Mouse (Mus musculus): ENCODE data around the gene Cfap61. TPM values are rescaled to one million over a fixed set of nuclear protein-coding genes. Genes with fewer than 3 reads are reported as not detected.
A peak's percentile ranks its signal among the peaks of the same experiment; 100 is the strongest.
"Not testable (repeated sequence)": the region's sequence is repeated elsewhere in the genome, so short reads cannot be mapped to it uniquely, and the experiment has no call there.

The Cfap61 gene
- polyA plus RNA-seq, 1 experiment from 2014 or later, result 4.2 TPM

DNA sequence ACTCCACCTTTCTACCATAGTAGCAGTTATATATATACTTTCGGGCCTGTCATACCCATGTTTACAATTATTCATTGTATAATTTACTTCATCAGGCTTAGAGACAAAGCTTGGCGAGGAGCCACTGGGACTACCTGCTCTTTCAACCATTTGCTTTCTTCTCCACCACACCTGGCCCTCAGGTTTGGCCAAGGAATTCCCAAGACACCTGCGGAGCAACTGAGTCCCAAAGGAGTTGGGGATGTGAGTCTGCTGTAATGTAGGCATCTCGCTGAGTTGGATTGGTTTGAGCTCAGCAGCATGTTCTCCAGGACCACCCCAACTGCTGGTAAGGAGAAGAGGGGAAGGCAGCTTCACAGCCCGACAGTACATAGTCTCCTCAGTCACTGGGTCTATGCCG lies 32.7 kb upstream of the Cfap61 start, which contains the start of gene Naa20:
Naa20 (plus strand) TSS at position 239 of the 400 bp plus-strand sequence.
- peak within 1 kb of the TSS; percentile 81 for H3K4me2 ChIP-seq (replicated peaks)
- H3K4me3 ChIP-seq (replicated peaks; ENCODE audit: low read length), result peak within 1 kb of the TSS; percentile 100
- no peak within 1 kb of the TSS for H3K27ac ChIP-seq
- ATAC-seq (ENCODE audit: low FRiP score), result no peak
- H3K4me1 ChIP-seq (replicated peaks; ENCODE audit: control insufficient read depth, insufficient read depth, low read length), result peaks cover 17% of the 10 kb centered on the region
- 0 out of 2 replicates have a peak within 1 kb of the TSS, but pooled peaks have one; percentile 96 for H3K9ac ChIP-seq
- WGBS, result 91% methylated on average over 6 of the region's 6 CpGs
- H3K9me3 ChIP-seq (ENCODE audit: control insufficient read depth, low read length), result no peaks in the 10 kb centered on the region
- H3K36me3 ChIP-seq (replicated peaks; ENCODE audit: control insufficient read depth, insufficient read depth), result peaks cover 7% of the 10 kb centered on the region; the same call in 1 of the 2 replicates
- DNase-seq (ENCODE audit: low spot score), result no peak
- H3K27me3 ChIP-seq (ENCODE audit: control insufficient read depth, insufficient read depth, low read length), result no peaks in the 10 kb centered on the region

DNA sequence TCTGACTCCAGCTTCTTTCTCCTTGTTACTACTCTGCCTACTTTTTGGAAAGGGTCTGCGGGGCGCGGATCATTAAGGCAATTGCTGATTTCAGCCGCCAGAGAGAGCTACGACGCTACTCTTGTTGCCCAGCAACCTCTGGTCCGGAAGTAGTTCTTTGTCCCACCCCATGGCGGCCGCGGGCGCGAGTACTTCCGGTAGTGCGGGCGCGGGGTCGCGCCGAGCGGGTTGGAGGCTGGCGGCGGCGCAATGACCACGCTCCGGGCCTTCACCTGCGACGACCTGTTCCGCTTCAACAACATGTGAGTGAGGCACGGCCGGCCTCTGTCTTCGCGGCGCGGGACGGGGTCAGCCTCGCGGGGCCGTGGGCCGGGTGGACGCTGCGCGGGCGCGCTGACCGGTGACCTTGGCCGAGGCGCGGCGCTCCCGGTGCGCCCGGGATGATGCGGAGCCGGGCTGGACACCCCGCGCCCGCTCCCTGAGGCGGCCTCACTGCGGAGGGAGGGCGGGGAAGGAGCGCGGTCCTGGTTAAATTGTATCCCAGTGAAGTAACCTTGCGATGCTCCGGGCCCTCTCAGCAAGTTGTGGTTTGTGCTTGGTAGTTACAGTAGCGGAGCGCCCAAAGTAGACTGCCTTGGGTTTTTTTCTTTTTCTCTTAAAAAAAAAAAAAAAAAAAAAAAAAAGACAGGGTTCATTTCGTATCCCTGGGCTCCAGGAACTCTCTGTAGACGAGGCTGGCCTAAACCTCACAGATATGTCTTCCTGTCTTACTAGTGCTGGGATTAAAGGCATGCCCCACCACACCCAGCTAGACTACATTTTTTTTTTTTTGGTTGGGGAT lies 31.3 kb upstream of the Cfap61 start:
- Histone ChIP-seq H3K9ac (peak overlapping the region; percentile 96), H3K4me1 (replicated peaks; ENCODE audit: control insufficient read depth, insufficient read depth, low read length) (peaks cover 17% of the 10 kb centered on the region), H3K27me3 (ENCODE audit: control insufficient read depth, insufficient read depth, low read length) (no peaks in the 10 kb centered on the region), H3K27ac (peak overlapping the region; percentile 80), H3K36me3 (replicated peaks; ENCODE audit: control insufficient read depth, insufficient read depth) (peaks cover 12% of the 10 kb centered on the region; the same call in 1 of the 2 replicates), H3K4me3 (replicated peaks; ENCODE audit: low read length) (peak overlapping the region; percentile 100), H3K4me2 (replicated peaks) (peak overlapping the region; percentile 81), H3K9me3 (ENCODE audit: control insufficient read depth, low read length) (no peaks in the 10 kb centered on the region)
- under 1% methylated on average over 66 of the region's 68 CpGs for WGBS
- DNase-seq (ENCODE audit: low spot score), result peak; percentile 93
- peak; percentile 97 for ATAC-seq (ENCODE audit: low FRiP score)

DNA sequence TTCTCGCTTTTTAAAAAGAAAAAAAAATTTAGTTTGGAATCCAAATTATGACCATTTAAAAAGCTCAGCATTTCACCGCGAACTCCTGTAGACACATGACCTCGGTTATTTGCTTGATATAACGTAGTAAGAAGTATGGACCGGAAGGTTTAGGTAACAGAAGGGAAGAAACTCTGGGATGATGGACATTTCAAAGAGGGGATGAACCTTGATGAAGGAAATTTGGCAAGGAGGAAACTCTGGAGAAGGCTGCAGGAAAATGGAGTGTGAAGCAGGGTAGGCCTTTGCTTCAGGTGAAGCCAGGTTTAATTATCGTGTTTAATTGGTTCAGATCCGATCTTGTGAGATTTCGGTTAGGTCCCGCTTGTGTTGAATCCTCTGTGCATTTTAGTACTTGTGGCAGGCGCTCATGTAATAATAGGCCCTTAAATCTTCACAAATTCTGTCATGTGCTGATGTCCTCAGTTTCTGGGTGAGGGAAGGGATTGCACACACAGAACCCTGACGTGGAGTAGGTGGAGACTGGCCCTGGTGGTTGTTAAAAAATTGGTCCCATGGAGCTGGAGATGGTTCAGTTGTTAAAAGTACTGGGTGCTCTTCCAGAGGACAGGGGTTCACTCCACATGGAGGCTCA lies 30.5 kb upstream of the Cfap61 start:
- H3K4me2 ChIP-seq (replicated peaks), result peak overlapping the region; percentile 81
- H3K27me3 ChIP-seq (ENCODE audit: control insufficient read depth, insufficient read depth, low read length), result no peaks in the 10 kb centered on the region
- WGBS, result 42% methylated on average over 12 of the region's 12 CpGs
- peaks cover 17% of the 10 kb centered on the region; the same call in 1 of the 2 replicates for H3K36me3 ChIP-seq (replicated peaks; ENCODE audit: control insufficient read depth, insufficient read depth)
- H3K4me1 ChIP-seq (replicated peaks; ENCODE audit: control insufficient read depth, insufficient read depth, low read length), result peaks cover 17% of the 10 kb centered on the region
- no peak overlapping the region for H3K27ac ChIP-seq
- H3K4me3 ChIP-seq (replicated peaks; ENCODE audit: low read length), result peak overlapping the region; percentile 100
- DNase-seq (ENCODE audit: low spot score) (no peak), ATAC-seq (ENCODE audit: low FRiP score) (no peak)
- peak overlapping the region; percentile 96 for H3K9ac ChIP-seq
- H3K9me3 ChIP-seq (ENCODE audit: control insufficient read depth, low read length), result no peaks in the 10 kb centered on the region

DNA sequence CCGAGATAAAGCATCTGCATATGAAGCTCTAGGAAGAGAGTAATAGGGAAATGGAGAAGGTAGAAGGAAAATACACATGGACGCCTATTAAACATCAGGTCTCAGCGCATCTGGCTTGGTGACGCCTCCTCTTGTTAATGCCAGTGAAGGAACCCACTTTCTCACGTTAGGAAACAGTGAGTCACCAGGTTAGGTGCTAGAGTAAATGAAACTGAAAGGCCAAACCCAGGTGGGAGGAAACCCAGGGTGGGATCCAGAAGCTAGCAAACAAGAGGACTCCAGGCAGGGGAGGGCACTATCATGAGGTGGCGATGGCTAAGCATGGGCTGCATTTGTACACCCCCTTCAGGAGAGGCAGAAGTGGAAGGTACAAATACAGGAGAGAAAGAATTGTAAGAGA lies 29.4 kb upstream of the Cfap61 start:
- WGBS, result 85% methylated on average over 6 of the region's 6 CpGs
- no peak overlapping the region for H3K9ac ChIP-seq
- ATAC-seq (ENCODE audit: low FRiP score) (no peak), DNase-seq (ENCODE audit: low spot score) (no peak)
- no peaks in the 10 kb centered on the region for H3K9me3 ChIP-seq (ENCODE audit: control insufficient read depth, low read length)
- no peak overlapping the region for H3K4me2 ChIP-seq (replicated peaks)
- no peaks in the 10 kb centered on the region for H3K27me3 ChIP-seq (ENCODE audit: control insufficient read depth, insufficient read depth, low read length)
- H3K36me3 ChIP-seq (replicated peaks; ENCODE audit: control insufficient read depth, insufficient read depth), result peaks cover 28% of the 10 kb centered on the region
- H3K4me3 ChIP-seq (replicated peaks; ENCODE audit: low read length), result no peak overlapping the region
- no peak overlapping the region for H3K27ac ChIP-seq
- peaks cover 17% of the 10 kb centered on the region for H3K4me1 ChIP-seq (replicated peaks; ENCODE audit: control insufficient read depth, insufficient read depth, low read length)

DNA sequence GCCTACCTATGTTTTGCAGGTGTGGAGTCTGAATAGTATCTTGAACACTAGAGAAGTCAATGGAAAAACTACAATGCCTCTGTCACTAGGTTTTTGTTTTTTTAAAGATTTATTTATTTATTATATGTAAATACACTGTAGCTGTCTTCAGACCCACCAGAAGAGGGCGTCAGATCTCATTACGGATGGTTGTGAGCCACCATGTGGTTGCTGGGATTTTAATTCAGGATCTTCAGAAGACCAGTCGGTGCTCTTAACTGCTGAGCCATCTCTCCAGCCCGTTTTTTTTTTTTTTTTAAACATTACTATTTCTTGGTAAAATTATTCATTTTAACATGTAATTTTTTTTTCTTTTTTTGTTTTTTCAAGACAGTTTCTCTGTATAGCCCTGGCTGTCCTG lies 28.7 kb upstream of the Cfap61 start:
- H3K9me3 ChIP-seq (ENCODE audit: control insufficient read depth, low read length); H3K27me3 ChIP-seq (ENCODE audit: control insufficient read depth, insufficient read depth, low read length); H3K4me2 ChIP-seq (replicated peaks); H3K27ac ChIP-seq; H3K4me3 ChIP-seq (replicated peaks; ENCODE audit: low read length); H3K9ac ChIP-seq; DNase-seq (ENCODE audit: low spot score); ATAC-seq (ENCODE audit: low FRiP score): not testable (repeated sequence)
- H3K4me1 ChIP-seq (replicated peaks; ENCODE audit: control insufficient read depth, insufficient read depth, low read length), result peaks cover 17% of the 10 kb centered on the region
- peaks cover 35% of the 10 kb centered on the region for H3K36me3 ChIP-seq (replicated peaks; ENCODE audit: control insufficient read depth, insufficient read depth)
- 34% methylated on average over 4 of the region's 4 CpGs for WGBS

DNA sequence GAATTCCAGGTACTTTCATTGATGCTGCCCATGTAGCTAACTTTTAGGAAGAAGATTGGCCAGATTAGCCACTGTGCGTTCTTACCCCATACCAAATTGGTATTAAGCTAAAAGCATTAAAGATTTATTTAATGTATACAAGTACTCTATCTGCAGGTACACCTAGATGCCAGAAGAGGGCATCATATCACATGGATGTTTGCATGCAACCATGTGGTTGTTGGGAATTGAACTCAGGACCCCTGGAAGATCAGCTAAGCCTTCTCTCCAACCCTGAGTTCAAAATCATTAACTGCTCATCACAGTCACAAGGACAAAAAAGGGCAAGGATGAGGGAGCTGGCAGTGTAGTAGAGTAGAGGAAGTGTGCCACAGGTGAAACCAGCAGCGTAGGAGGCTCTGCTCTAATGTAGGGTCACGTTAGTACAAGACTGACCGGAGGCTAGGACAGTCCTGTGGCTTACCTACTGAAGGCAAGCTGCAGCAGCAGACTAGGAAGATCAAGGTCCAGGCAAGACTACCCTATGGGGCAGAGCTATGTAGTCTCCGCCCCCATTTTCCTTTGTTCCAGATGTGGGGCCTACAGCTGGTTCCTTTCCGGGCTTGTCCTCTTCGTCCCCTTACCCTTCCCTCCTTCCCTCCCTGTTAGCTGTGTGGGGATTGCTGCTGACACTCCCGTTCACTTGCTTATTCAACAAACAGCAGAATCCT lies 13.5 kb upstream of the Cfap61 start:
- DNase-seq (ENCODE audit: low spot score) (no peak), ATAC-seq (ENCODE audit: low FRiP score) (no peak)
- H3K9me3 ChIP-seq (ENCODE audit: control insufficient read depth, low read length), result no peaks in the 10 kb centered on the region
- H3K4me3 ChIP-seq (replicated peaks; ENCODE audit: low read length), result no peak overlapping the region
- peaks cover 94% of the 10 kb centered on the region for H3K36me3 ChIP-seq (replicated peaks; ENCODE audit: control insufficient read depth, insufficient read depth)
- H3K4me1 ChIP-seq (replicated peaks; ENCODE audit: control insufficient read depth, insufficient read depth, low read length), result no peaks in the 10 kb centered on the region
- H3K9ac ChIP-seq, result no peak overlapping the region
- H3K27me3 ChIP-seq (ENCODE audit: control insufficient read depth, insufficient read depth, low read length), result no peaks in the 10 kb centered on the region
- no peak overlapping the region for H3K27ac ChIP-seq
- WGBS, result 91% methylated on average over 8 of the region's 8 CpGs
- H3K4me2 ChIP-seq (replicated peaks), result no peak overlapping the region

DNA sequence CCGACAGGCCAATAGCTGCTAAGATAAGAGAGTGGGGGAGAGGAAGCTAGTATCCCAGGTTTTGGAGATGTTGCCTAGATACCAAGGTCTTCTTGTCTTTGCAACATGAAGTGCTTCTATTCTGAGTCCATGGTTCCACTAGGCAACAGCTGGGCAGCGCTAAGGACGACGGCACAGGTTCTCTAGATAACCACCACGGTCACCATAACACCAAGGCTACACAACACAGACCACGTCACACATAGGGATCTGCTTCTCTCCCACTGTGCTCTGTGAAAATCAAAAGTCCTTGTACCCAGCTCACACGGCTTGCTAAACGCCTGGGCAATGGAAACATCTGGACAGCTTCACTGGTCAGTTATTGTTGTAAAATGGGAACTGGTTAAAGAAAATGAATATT lies 2.4 kb downstream of the Cfap61 start:
- no peak overlapping the region for H3K27ac ChIP-seq
- H3K4me1 ChIP-seq (replicated peaks; ENCODE audit: control insufficient read depth, insufficient read depth, low read length), result peaks cover 6% of the 10 kb centered on the region
- H3K27me3 ChIP-seq (ENCODE audit: control insufficient read depth, insufficient read depth, low read length), result no peaks in the 10 kb centered on the region
- peaks cover 10% of the 10 kb centered on the region for H3K36me3 ChIP-seq (replicated peaks; ENCODE audit: control insufficient read depth, insufficient read depth)
- DNase-seq (ENCODE audit: low spot score) (no peak), ATAC-seq (ENCODE audit: low FRiP score) (no peak)
- 81% methylated on average over 8 of the region's 8 CpGs for WGBS
- H3K9ac ChIP-seq, result no peak overlapping the region
- no peak overlapping the region for H3K4me2 ChIP-seq (replicated peaks)
- no peak overlapping the region for H3K4me3 ChIP-seq (replicated peaks; ENCODE audit: low read length)
- H3K9me3 ChIP-seq (ENCODE audit: control insufficient read depth, low read length), result no peaks in the 10 kb centered on the region

DNA sequence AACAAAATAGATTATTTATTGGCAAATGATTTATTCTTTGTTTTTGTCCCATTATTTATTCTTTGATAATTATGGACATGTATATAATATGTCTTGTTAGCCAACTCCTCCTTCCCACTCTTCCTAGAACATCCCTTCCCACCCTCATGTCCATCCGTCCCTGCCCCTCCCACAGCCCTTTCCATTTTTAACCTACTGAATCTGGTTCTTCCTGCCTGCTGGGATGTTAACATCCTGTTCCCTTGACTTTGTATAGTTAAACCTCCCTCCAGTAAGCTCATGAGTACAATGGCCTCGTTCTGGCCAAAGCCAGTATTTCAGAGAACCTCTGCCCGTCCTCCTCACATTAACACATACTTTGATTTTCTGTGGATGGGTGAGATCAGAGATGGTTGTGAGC lies 6.8 kb downstream of the Cfap61 start:
- H3K36me3 ChIP-seq (replicated peaks; ENCODE audit: control insufficient read depth, insufficient read depth), result no peaks in the 10 kb centered on the region
- H3K4me2 ChIP-seq (replicated peaks), result no peak overlapping the region
- DNase-seq (ENCODE audit: low spot score) (no peak), ATAC-seq (ENCODE audit: low FRiP score) (no peak)
- no peak overlapping the region for H3K27ac ChIP-seq
- no peaks in the 10 kb centered on the region for H3K4me1 ChIP-seq (replicated peaks; ENCODE audit: control insufficient read depth, insufficient read depth, low read length)
- WGBS, result 78% methylated on average over 3 of the region's 3 CpGs
- no peaks in the 10 kb centered on the region for H3K9me3 ChIP-seq (ENCODE audit: control insufficient read depth, low read length)
- no peak overlapping the region for H3K4me3 ChIP-seq (replicated peaks; ENCODE audit: low read length)
- no peaks in the 10 kb centered on the region for H3K27me3 ChIP-seq (ENCODE audit: control insufficient read depth, insufficient read depth, low read length)
- H3K9ac ChIP-seq, result no peak overlapping the region

DNA sequence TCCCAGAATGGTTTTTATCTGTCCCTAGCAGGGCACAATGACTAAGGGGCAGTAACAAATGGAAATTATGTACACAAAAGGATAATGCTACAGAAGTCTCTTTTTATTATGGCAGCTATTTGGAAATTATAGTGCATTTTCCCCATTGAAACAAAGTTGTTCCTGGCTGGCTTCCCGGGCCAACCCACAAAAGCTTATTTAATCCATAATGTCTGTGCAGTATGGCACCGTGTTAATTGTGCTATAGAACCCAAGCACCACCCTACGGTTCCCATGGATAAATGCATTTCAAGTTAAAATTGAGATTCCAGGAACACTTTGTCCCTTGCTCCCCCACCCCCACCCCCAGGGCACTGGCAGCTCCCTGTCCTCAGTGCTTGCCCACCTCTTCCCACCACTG lies 9.7 kb downstream of the Cfap61 start:
- 54% methylated on average over 3 of the region's 3 CpGs for WGBS

More for the DNA sequence above, 9.7 kb downstream of the Cfap61 start:
- no peaks in the 10 kb centered on the region for H3K9me3 ChIP-seq (ENCODE audit: control insufficient read depth, low read length)
- H3K36me3 ChIP-seq (replicated peaks; ENCODE audit: control insufficient read depth, insufficient read depth), result no peaks in the 10 kb centered on the region
- H3K4me3 ChIP-seq (replicated peaks; ENCODE audit: low read length), result no peak overlapping the region
- no peak overlapping the region for H3K4me2 ChIP-seq (replicated peaks)
- DNase-seq (ENCODE audit: low spot score) (no peak), ATAC-seq (ENCODE audit: low FRiP score) (no peak)
- no peak overlapping the region for H3K27ac ChIP-seq
- no peak overlapping the region for H3K9ac ChIP-seq
- no peaks in the 10 kb centered on the region for H3K27me3 ChIP-seq (ENCODE audit: control insufficient read depth, insufficient read depth, low read length)
- H3K4me1 ChIP-seq (replicated peaks; ENCODE audit: control insufficient read depth, insufficient read depth, low read length), result no peaks in the 10 kb centered on the region

All from hindbrain, embryonic 14.5 days (tissue).